Mouse (Mus musculus) CD8-positive naive resting alpha-beta T cell, adult 2 months (primary cell): ENCODE results near the gene Uhrf1.

ENCODE experiments used
- DNase-seq, 2 experiments: peaks; one replicate each; pipeline ENCODE4 v3.0.0; 2022; ENCODE audit warnings: low read depth in 2 of 2, low spot score in 2 of 2

Uhrf1 gene

GRCm38 (mm10) chr17:56275842-56276480 lies 27.2 kb upstream of the Uhrf1 start:
- DNase-seq, result no peak

GRCm38 (mm10) chr17:56276643-56277566 lies 26.2 kb upstream of the Uhrf1 start, which contains the start of gene Ticam1:
Ticam1 (minus strand) TSS chr17:56276786.
- peak; percentile 56 to 59 for DNase-seq

GRCm38 (mm10) chr17:56277567-56277893 lies 25.6 kb upstream of the Uhrf1 start:
- DNase-seq, result no peak

GRCm38 (mm10) chr17:56278340-56278739 lies 24.8 kb upstream of the Uhrf1 start:
- no peak for DNase-seq

- no peak for DNase-seq
Measured at GRCm38 (mm10) chr17:56279481-56280155, 23.5 kb upstream of the Uhrf1 start.

GRCm38 (mm10) chr17:56281193-56281592 lies 21.9 kb upstream of the Uhrf1 start:
- no peak for DNase-seq

- no peak for DNase-seq
Measured at GRCm38 (mm10) chr17:56282802-56283201, 20.3 kb upstream of the Uhrf1 start.

GRCm38 (mm10) chr17:56283316-56283715 lies 19.8 kb upstream of the Uhrf1 start:
- no peak for DNase-seq

- no peak for DNase-seq
Measured at GRCm38 (mm10) chr17:56285995-56286394, 17.1 kb upstream of the Uhrf1 start.

GRCm38 (mm10) chr17:56287830-56288229 lies 15.3 kb upstream of the Uhrf1 start:
- DNase-seq, result no peak

- DNase-seq, result no peak
Measured at GRCm38 (mm10) chr17:56288866-56289265, 14.3 kb upstream of the Uhrf1 start.

- peak; percentile 47 to 62 for DNase-seq
Measured at GRCm38 (mm10) chr17:56289371-56290331, 13.5 kb upstream of the Uhrf1 start.

- peak; percentile 74 to 82 for DNase-seq
Measured at GRCm38 (mm10) chr17:56290388-56291170, 12.5 kb upstream of the Uhrf1 start.

GRCm38 (mm10) chr17:56291171-56291511 lies 12.0 kb upstream of the Uhrf1 start:
- DNase-seq, result peak; percentile 89 to 90

- DNase-seq, result no peak
Measured at GRCm38 (mm10) chr17:56291826-56292475, 11.2 kb upstream of the Uhrf1 start.

- DNase-seq, result no peak
Measured at GRCm38 (mm10) chr17:56292531-56293222, 10.4 kb upstream of the Uhrf1 start, which contains the start of gene Plin3. Plin3 (minus strand) TSS chr17:56292873.

- DNase-seq, result no peak
Measured at GRCm38 (mm10) chr17:56293291-56293690, 9.8 kb upstream of the Uhrf1 start.

- no peak for DNase-seq
Measured at GRCm38 (mm10) chr17:56294241-56294640, 8.9 kb upstream of the Uhrf1 start.

- DNase-seq, result no peak
Measured at GRCm38 (mm10) chr17:56296201-56296600, 6.9 kb upstream of the Uhrf1 start.
